Mouse (Mus musculus): ENCODE measurements around the gene Gm4064.
"Not testable (repeated sequence)": the region's sequence is repeated elsewhere in the genome, so short reads cannot be mapped to it uniquely, and the experiment has no call there.

Gm4064 gene

GRCm38 (mm10) chrY:2796105-2796504 is at the start of gene Gm4064:
Gm4064 (minus strand) TSS chrY:2796205.
- DNase-seq (ENCODE audit: low spot score), result not testable (repeated sequence)

GRCm38 (mm10) chrY:2830380-2830779 is 34.4 kb upstream of the Gm4064 start, which contains the start of the genes Rbmy and Gm10256:
Rbmy (plus strand) TSS chrY:2830680.
Gm10256 (plus strand) TSS chrY:2830699.
- DNase-seq (ENCODE audit: low spot score), result not testable (repeated sequence)

Data from embryo, embryonic 10 days (tissue).